Mouse (Mus musculus) urinary bladder, postnatal 10 days (tissue): ENCODE results near the gene Agpat3.

Source experiments
- DNase-seq: peaks from one replicate; pipeline ENCODE4 v3.0.0; 2022; ENCODE audit warnings: low spot score

Agpat3 gene

GRCm38 (mm10) chr10:78323214-78323880, 28.9 kb downstream of the Agpat3 start:
- no peak for DNase-seq

GRCm38 (mm10) chr10:78322806-78323205, 29.5 kb downstream of the Agpat3 start:
- DNase-seq: no peak

- DNase-seq: no peak
These were observed 31.0 kb downstream of the Agpat3 start for GRCm38 (mm10) chr10:78321133-78321757.

GRCm38 (mm10) chr10:78320526-78320925, 31.8 kb downstream of the Agpat3 start:
- no peak for DNase-seq

GRCm38 (mm10) chr10:78319940-78320339, 32.3 kb downstream of the Agpat3 start:
- no peak for DNase-seq

GRCm38 (mm10) chr10:78317270-78317923, 34.9 kb downstream of the Agpat3 start:
- DNase-seq: no peak

GRCm38 (mm10) chr10:78316228-78317087, 35.8 kb downstream of the Agpat3 start:
- no peak for DNase-seq

GRCm38 (mm10) chr10:78315145-78315544, 37.1 kb downstream of the Agpat3 start:
- DNase-seq: no peak

- no peak for DNase-seq
These were observed 40.2 kb downstream of the Agpat3 start for GRCm38 (mm10) chr10:78311886-78312635.

GRCm38 (mm10) chr10:78310747-78311267, 41.5 kb downstream of the Agpat3 start:
- no peak for DNase-seq

- DNase-seq: no peak
These were observed 43.7 kb downstream of the Agpat3 start for GRCm38 (mm10) chr10:78308617-78309016.

- no peak for DNase-seq
These were observed 44.9 kb downstream of the Agpat3 start for GRCm38 (mm10) chr10:78307391-78307790.

GRCm38 (mm10) chr10:78306027-78306426, 46.3 kb downstream of the Agpat3 start:
- no peak for DNase-seq

- DNase-seq: no peak
These were observed 47.3 kb downstream of the Agpat3 start for GRCm38 (mm10) chr10:78304996-78305395.

- DNase-seq: no peak
These were observed 48.6 kb downstream of the Agpat3 start for GRCm38 (mm10) chr10:78303675-78304074.

GRCm38 (mm10) chr10:78300061-78300460, 52.2 kb downstream of the Agpat3 start:
- no peak for DNase-seq

GRCm38 (mm10) chr10:78298651-78299644, 53.3 kb downstream of the Agpat3 start:
- no peak for DNase-seq

GRCm38 (mm10) chr10:78297576-78298484, 54.5 kb downstream of the Agpat3 start:
- no peak for DNase-seq

- no peak for DNase-seq
These were observed 55.3 kb downstream of the Agpat3 start for GRCm38 (mm10) chr10:78296980-78297379.
